Mouse (Mus musculus) adrenal gland (tissue): ENCODE results near the gene Fbxl2.

ENCODE experiments used
- intact Hi-C: fragments of 180-260 bp; cut with DNase I; formaldehyde crosslinking; loops from one replicate; pipeline ENCODE4 v1.15.1; 2025

Fbxl2 gene

DNA sequence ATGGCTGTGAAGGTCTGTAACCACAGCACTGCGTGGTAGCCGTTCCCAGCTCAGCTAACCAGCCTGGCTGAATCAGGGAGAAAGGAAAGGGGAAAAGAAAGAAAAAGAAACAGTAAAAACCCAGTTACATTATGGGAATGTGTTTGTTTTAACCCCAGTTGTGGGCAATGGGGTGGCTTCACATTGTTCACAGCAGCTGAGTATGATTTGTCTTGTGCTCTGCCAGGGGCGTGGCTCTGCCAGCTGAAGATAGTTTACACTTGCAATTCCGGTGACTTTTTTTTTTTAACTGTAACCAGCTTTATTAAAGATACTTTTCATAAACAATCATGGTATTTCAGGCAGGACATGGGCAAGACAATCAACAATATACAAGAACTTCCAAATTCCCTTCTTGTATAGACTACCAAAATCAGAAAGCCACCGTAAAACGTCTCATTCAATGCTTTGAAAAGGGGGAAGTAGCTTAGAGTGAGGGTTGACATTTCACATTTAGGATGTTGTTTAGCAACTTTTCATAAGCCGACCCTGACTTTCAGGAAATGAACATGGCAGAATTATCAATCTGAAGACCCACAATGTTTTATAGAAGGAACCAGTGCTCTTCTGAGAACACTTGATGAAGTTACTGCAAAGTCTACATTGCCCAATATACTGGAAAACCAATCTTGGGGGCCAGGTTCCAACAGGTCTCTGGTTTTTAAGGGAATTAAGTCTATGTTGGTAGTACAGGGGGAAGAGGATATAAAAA lies 26.8 kb downstream of the Fbxl2 start:
- intact Hi-C loops = no loop called here

- intact Hi-C loops = no loop called here
These were observed 29.6 kb downstream of the Fbxl2 start for GRCm38 (mm10) chr9:114016402-114016801.

- intact Hi-C loops = no loop called here
These were observed 30.3 kb downstream of the Fbxl2 start for GRCm38 (mm10) chr9:114015724-114016123.

- intact Hi-C loops = no loop called here
These were observed 32.0 kb downstream of the Fbxl2 start for GRCm38 (mm10) chr9:114014034-114014433.

- intact Hi-C loops = no loop called here
These were observed 34.8 kb downstream of the Fbxl2 start for GRCm38 (mm10) chr9:114011203-114011602.

DNA sequence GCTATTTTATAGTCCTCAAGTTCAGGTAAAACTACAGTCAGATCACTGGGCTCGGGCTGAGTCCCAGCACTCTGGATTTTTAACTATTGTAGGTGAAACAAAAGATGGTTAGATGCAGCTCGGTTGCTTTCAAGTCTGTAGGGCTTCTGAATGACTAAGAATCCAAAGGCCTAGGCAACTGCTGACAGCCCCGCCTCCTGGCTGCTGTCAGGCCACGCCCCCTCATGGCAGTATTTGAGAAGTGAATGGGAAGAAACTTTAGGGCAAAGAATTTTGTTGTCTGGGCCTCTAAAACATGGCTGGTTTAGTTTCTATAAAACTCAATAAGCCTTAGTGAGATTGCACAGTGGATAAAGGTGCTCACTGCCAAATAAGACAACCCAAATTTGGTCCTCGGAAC lies 36.5 kb downstream of the Fbxl2 start:
- intact Hi-C loops = no loop called here

- intact Hi-C loops = no loop called here
These were observed 38.1 kb downstream of the Fbxl2 start for GRCm38 (mm10) chr9:114007850-114008350.

GRCm38 (mm10) chr9:114006801-114007200 lies 39.2 kb downstream of the Fbxl2 start:
- intact Hi-C loops = no loop called here

GRCm38 (mm10) chr9:113998311-113998710 lies 47.7 kb downstream of the Fbxl2 start:
- intact Hi-C loops = no loop called here

GRCm38 (mm10) chr9:113992810-113993209 lies 53.2 kb downstream of the Fbxl2 start:
- intact Hi-C loops = loop anchor here (5.0 kb wide), 1 partner anchor 119 kb away; no protein-coding TSS in a partner anchor

DNA sequence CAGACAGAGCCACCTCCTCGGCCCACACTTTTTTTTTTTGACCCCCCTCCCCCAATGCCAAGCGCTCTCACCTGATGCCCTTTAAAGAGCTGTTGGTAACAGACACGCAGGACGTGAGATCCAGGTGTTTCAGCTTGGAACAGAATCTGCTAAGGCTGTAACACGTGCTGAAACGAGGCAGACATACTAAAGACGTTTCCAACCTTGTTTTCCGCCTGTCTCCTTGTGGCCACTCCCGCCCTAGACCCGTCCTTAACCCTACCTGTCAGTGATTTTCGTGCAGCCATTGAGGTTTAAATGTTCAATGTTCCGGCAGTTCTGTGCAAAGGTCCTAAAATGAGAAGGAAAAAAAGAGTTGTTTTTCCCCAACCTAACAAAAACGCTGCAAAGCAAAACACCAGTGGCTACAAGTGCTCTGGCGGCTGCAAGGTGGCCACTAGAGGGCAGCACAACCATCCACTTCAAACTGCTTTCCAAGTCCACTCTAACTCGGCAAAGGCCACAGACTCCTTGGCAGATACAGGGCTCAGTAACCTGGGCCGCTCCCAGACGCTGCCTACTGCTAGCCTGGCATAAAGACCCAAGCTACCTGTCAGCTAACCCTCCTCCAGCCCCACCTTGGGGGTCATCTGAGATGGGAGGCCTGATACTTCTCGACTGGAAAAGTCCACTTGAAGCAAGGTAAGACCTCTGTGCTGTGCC lies 55.3 kb downstream of the Fbxl2 start:
- intact Hi-C loops = loop anchor here (5.0 kb wide), 1 partner anchor 122 kb away; no protein-coding TSS in a partner anchor

- intact Hi-C loops = no loop called here
These were observed 60.9 kb downstream of the Fbxl2 start for GRCm38 (mm10) chr9:113984946-113985620.

- intact Hi-C loops = no loop called here
These were observed 62.9 kb downstream of the Fbxl2 start for GRCm38 (mm10) chr9:113982883-113983670.

DNA sequence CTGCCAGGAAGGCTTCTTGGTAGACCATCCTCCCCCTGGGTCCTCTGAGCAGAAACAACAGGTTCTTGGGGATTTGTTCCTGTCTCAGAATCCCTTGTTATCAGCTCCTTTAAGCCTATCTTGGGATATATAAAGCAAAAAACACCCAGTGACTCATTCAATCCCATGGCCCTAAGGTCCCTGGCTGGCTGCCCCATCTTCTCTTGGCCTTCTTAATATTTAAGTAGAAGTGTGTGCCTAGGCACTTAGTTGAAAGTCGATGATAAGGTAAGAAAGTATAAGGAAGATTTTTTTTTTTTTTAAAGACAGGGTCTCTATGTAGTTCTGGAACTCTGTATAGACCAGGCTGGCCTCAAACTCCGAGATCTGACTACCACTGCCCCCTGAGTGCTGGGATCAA lies 63.5 kb downstream of the Fbxl2 start:
- intact Hi-C loops = no loop called here

- intact Hi-C loops = no loop called here
These were observed 64.7 kb downstream of the Fbxl2 start for GRCm38 (mm10) chr9:113981099-113981880.

- intact Hi-C loops = no loop called here
These were observed 66.6 kb downstream of the Fbxl2 start for GRCm38 (mm10) chr9:113979356-113979755.

- intact Hi-C loops = no loop called here
These were observed 67.3 kb downstream of the Fbxl2 start for GRCm38 (mm10) chr9:113978656-113979055.

GRCm38 (mm10) chr9:113977225-113977840 lies 68.7 kb downstream of the Fbxl2 start:
- intact Hi-C loops = no loop called here

- intact Hi-C loops = no loop called here
These were observed 69.7 kb downstream of the Fbxl2 start for GRCm38 (mm10) chr9:113976264-113976663.

DNA sequence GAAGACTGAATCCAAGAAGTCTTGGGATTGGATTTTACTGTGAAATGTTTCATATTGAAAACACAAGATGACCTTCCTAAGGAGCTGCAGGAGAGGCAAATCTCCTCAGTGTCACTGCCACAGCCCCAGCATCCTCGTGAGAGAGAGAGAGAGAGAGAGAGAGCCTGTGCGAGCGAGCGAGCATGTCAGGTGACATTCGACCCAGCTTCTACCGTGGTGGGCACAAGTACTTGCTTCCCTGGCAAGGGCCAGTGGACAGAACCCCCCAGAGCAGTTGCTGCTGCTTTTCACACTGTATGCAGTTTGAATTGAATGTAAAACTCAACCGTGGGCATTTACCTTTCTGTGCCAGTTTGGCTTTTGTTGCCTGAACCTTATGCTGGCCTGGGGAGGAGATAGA lies 70.5 kb downstream of the Fbxl2 start:
- intact Hi-C loops = no loop called here
